ENCODE assay signal across 10 mouse cellular contexts in genomic region chr3:108158383-108159037, GRCm38 (mm10). TPM values are rescaled to one million over a fixed set of nuclear protein-coding genes. Genes with fewer than 3 reads are reported as not detected.
A peak's percentile ranks its signal among the peaks of the same experiment; 100 is the strongest.
DNase-seq lines count a peak whose midpoint lies in the region; ATAC-seq lines count a peak whose summit lies in the region.
"Had no signal": no experiment of that assay in that cellular context is flagged by ENCODE, and none has a peak within 500 bp of the region (broad histone marks: within the 10 kb centered on the region; RNA-seq: fewer than 3 reads in every experiment).

No protein-coding gene starts in this region.

- peak overlapping the region; percentile 63 for H3K27ac ChIP-seq in heart, embryonic 10.5 days
- peak overlapping the region; percentile 78 for H3K27ac ChIP-seq in hindbrain, embryonic 12.5 days
- H3K27ac ChIP-seq in midbrain, embryonic 10.5 days (replicated peaks), result peak overlapping the region; percentile 82
- no peak overlapping the region for H3K27ac ChIP-seq in stomach, embryonic 16.5 days (ENCODE audit: low read length)
- H3K27ac ChIP-seq: heart, adult 2 months had no signal

- intact Hi-C loops in heart, postnatal 36 days (cut with DNase I), result no loop called here

- H3K9ac ChIP-seq in hindbrain, embryonic 12.5 days, result no peak overlapping the region
- H3K9ac ChIP-seq in stomach, embryonic 16.5 days (ENCODE audit: low read length), result no peak overlapping the region

- peak; percentile 57 for ATAC-seq in hindbrain, embryonic 12.5 days (ENCODE audit: low FRiP score)
- ATAC-seq in stomach, embryonic 16.5 days (ENCODE audit: insufficient read depth, low FRiP score), result peak; percentile 29

- H3K27me3 ChIP-seq in heart, embryonic 10.5 days (ENCODE audit: insufficient read depth, poor library complexity, severe bottlenecking), result no peaks in the 10 kb centered on the region
- H3K27me3 ChIP-seq in hindbrain, embryonic 12.5 days, result no peaks in the 10 kb centered on the region
- no peaks in the 10 kb centered on the region for H3K27me3 ChIP-seq in midbrain, embryonic 10.5 days (ENCODE audit: low read depth, poor library complexity, severe bottlenecking)
- no peaks in the 10 kb centered on the region for H3K27me3 ChIP-seq in stomach, embryonic 16.5 days (ENCODE audit: control insufficient read depth, insufficient read depth, low read length)

- 41% methylated on average over 9 of the region's 9 CpGs for WGBS in heart, embryonic 10.5 days
- 58% methylated on average over 9 of the region's 9 CpGs for WGBS in hindbrain, embryonic 12.5 days
- WGBS in midbrain, embryonic 10.5 days, result 57% methylated on average over 9 of the region's 9 CpGs
- WGBS in stomach, embryonic 16.5 days, result 60% methylated on average over 9 of the region's 9 CpGs

- H3K4me2 ChIP-seq in hindbrain, embryonic 12.5 days (replicated peaks), result no peak overlapping the region
- H3K4me2 ChIP-seq in stomach, embryonic 16.5 days (ENCODE audit: low read depth, low read length), result no peak overlapping the region

- peak overlapping the region; percentile 10; the same call in 1 of the 2 replicates for H3K4me3 ChIP-seq in heart, embryonic 10.5 days
- H3K4me3 ChIP-seq in hindbrain, embryonic 12.5 days, result no peak overlapping the region
- no peak overlapping the region for H3K4me3 ChIP-seq in midbrain, embryonic 10.5 days
- no peak overlapping the region for H3K4me3 ChIP-seq in stomach, embryonic 16.5 days (replicated peaks; ENCODE audit: low read length)
- H3K4me3 ChIP-seq: heart, adult 2 months had no signal

- H3K36me3 ChIP-seq in heart, embryonic 10.5 days, result no peaks in the 10 kb centered on the region
- no peaks in the 10 kb centered on the region for H3K36me3 ChIP-seq in hindbrain, embryonic 12.5 days
- no peaks in the 10 kb centered on the region for H3K36me3 ChIP-seq in midbrain, embryonic 10.5 days
- H3K36me3 ChIP-seq in stomach, embryonic 16.5 days (ENCODE audit: control insufficient read depth, insufficient read depth, low read length), result no peaks in the 10 kb centered on the region

- peak; percentile 84 for DNase-seq in heart, embryonic 10.5 days (ENCODE audit: low spot score)
- no peak for DNase-seq in heart, postnatal 36 days
- DNase-seq in midbrain, embryonic 10.5 days (ENCODE audit: low spot score), result no peak
- no peak for DNase-seq in adrenal gland, postnatal 36 days
- no peak for DNase-seq in lung, postnatal 10 days
- no peak for DNase-seq in adrenal gland, adult 2 months
- DNase-seq: lung, postnatal 36 days had no signal

- H3K4me1 ChIP-seq in heart, embryonic 10.5 days, result peaks cover 25% of the 10 kb centered on the region
- peaks cover 13% of the 10 kb centered on the region for H3K4me1 ChIP-seq in hindbrain, embryonic 12.5 days
- peaks cover 34% of the 10 kb centered on the region for H3K4me1 ChIP-seq in midbrain, embryonic 10.5 days
- no peaks in the 10 kb centered on the region for H3K4me1 ChIP-seq in stomach, embryonic 16.5 days (ENCODE audit: control insufficient read depth, insufficient read depth, low read length)

- H3K9me3 ChIP-seq in heart, embryonic 10.5 days, result no peaks in the 10 kb centered on the region
- H3K9me3 ChIP-seq in hindbrain, embryonic 12.5 days (replicated peaks), result no peaks in the 10 kb centered on the region
- no peaks in the 10 kb centered on the region for H3K9me3 ChIP-seq in midbrain, embryonic 10.5 days (replicated peaks)
- no peaks in the 10 kb centered on the region for H3K9me3 ChIP-seq in stomach, embryonic 16.5 days (replicated peaks; ENCODE audit: control insufficient read depth, low read length)

RNA-seq across cellular contexts. Expression of gene Gpr61, which starts 3.8 kb away (rescaled TPM):
- polyA plus RNA-seq in heart, embryonic 10.5 days (2016; fragmentation: Nextera tagmentation; extraction: Ambion mirVana), result 0.11 and 0.33 TPM in 2 replicates
- total RNA-seq in heart, postnatal 36 days (2021), result not detected
- polyA plus RNA-seq in hindbrain, embryonic 12.5 days (2016; fragmentation: Nextera tagmentation; extraction: Ambion mirVana), result 0.72 and 1.2 TPM in 2 replicates
- polyA plus RNA-seq in midbrain, embryonic 10.5 days (2016; fragmentation: Nextera tagmentation; extraction: Ambion mirVana), result 0.33 and 0.41 TPM in 2 replicates
- polyA plus RNA-seq in stomach, embryonic 16.5 days (2015; fragmentation: Nextera tagmentation; extraction: Ambion mirVana), result 0.15 and 0.20 TPM in 2 replicates
- under 1 TPM; 0.13 to 0.16 TPM for total RNA-seq in adrenal gland, postnatal 36 days (2021)
- total RNA-seq in adrenal gland, adult 2 months (2021), result under 1 TPM; 0.20 to 0.48 TPM
- 0.12 and 0.20 TPM in 2 replicates for polyA plus RNA-seq in adrenal gland, adult 2 months (2012; rRNA removed)
- total RNA-seq: heart, adult 2 months had no signal

RNA-seq across cellular contexts. Expression of gene Gnai3, which starts 12.6 kb away (rescaled TPM):
- polyA plus RNA-seq in heart, embryonic 10.5 days (2016; fragmentation: Nextera tagmentation; extraction: Ambion mirVana), result 106 and 131 TPM in 2 replicates
- 10 to 100 TPM; 18.3 to 20.0 TPM for total RNA-seq in heart, postnatal 36 days (2021)
- 193 and 201 TPM in 2 replicates for polyA plus RNA-seq in hindbrain, embryonic 12.5 days (2016; fragmentation: Nextera tagmentation; extraction: Ambion mirVana)
- 204 and 211 TPM in 2 replicates for polyA plus RNA-seq in midbrain, embryonic 10.5 days (2016; fragmentation: Nextera tagmentation; extraction: Ambion mirVana)
- polyA plus RNA-seq in stomach, embryonic 16.5 days (2015; fragmentation: Nextera tagmentation; extraction: Ambion mirVana), result 177 and 182 TPM in 2 replicates
- 100 to 1,000 TPM; 159 to 181 TPM for total RNA-seq in adrenal gland, postnatal 36 days (2021)
- 100 to 1,000 TPM; 117 to 136 TPM for total RNA-seq in adrenal gland, adult 2 months (2021)
- polyA plus RNA-seq in adrenal gland, adult 2 months (2012; rRNA removed), result 13.8 and 14.0 TPM in 2 replicates

RNA-seq across cellular contexts. Expression of gene Amigo1, which starts 27.6 kb away (rescaled TPM):
- 1.4 and 3.3 TPM in 2 replicates for polyA plus RNA-seq in heart, embryonic 10.5 days (2016; fragmentation: Nextera tagmentation; extraction: Ambion mirVana)
- 10 to 100 TPM; 15.1 to 15.5 TPM for total RNA-seq in heart, postnatal 36 days (2021)
- polyA plus RNA-seq in hindbrain, embryonic 12.5 days (2016; fragmentation: Nextera tagmentation; extraction: Ambion mirVana), result 10.7 and 13.1 TPM in 2 replicates
- polyA plus RNA-seq in midbrain, embryonic 10.5 days (2016; fragmentation: Nextera tagmentation; extraction: Ambion mirVana), result 4.1 and 4.5 TPM in 2 replicates
- polyA plus RNA-seq in stomach, embryonic 16.5 days (2015; fragmentation: Nextera tagmentation; extraction: Ambion mirVana), result 2.4 and 3.1 TPM in 2 replicates
- total RNA-seq in adrenal gland, postnatal 36 days (2021), result 10 to 100 TPM; 20.0 to 22.3 TPM
- total RNA-seq in adrenal gland, adult 2 months (2021), result 10 to 100 TPM; 21.4 to 27.8 TPM
- polyA plus RNA-seq in adrenal gland, adult 2 months (2012; rRNA removed), result 57.6 and 62.3 TPM in 2 replicates

RNA-seq across cellular contexts. Expression of gene Cyb561d1, which starts 42.5 kb away (rescaled TPM):
- polyA plus RNA-seq in heart, embryonic 10.5 days (2016; fragmentation: Nextera tagmentation; extraction: Ambion mirVana), result 3.1 and 3.9 TPM in 2 replicates
- total RNA-seq in heart, postnatal 36 days (2021), result 1 to 10 TPM; 5.3 to 5.5 TPM
- polyA plus RNA-seq in hindbrain, embryonic 12.5 days (2016; fragmentation: Nextera tagmentation; extraction: Ambion mirVana), result 5.0 and 5.6 TPM in 2 replicates
- polyA plus RNA-seq in midbrain, embryonic 10.5 days (2016; fragmentation: Nextera tagmentation; extraction: Ambion mirVana), result 4.9 and 5.0 TPM in 2 replicates
- 4.3 and 4.4 TPM in 2 replicates for polyA plus RNA-seq in stomach, embryonic 16.5 days (2015; fragmentation: Nextera tagmentation; extraction: Ambion mirVana)
- total RNA-seq in adrenal gland, postnatal 36 days (2021), result 1 to 10 TPM; 6.5 to 7.7 TPM
- total RNA-seq in adrenal gland, adult 2 months (2021), result 1 to 10 TPM; 6.4 to 7.9 TPM
- 6.9 and 8.1 TPM in 2 replicates for polyA plus RNA-seq in adrenal gland, adult 2 months (2012; rRNA removed)

RNA-seq across cellular contexts. Expression of gene Atxn7l2, which starts 52.2 kb away (rescaled TPM):
- polyA plus RNA-seq in heart, embryonic 10.5 days (2016; fragmentation: Nextera tagmentation; extraction: Ambion mirVana), result 9.2 and 11.7 TPM in 2 replicates
- 1 to 10 TPM; 2.6 to 3.2 TPM for total RNA-seq in heart, postnatal 36 days (2021)
- 27.6 and 29.6 TPM in 2 replicates for polyA plus RNA-seq in hindbrain, embryonic 12.5 days (2016; fragmentation: Nextera tagmentation; extraction: Ambion mirVana)
- polyA plus RNA-seq in midbrain, embryonic 10.5 days (2016; fragmentation: Nextera tagmentation; extraction: Ambion mirVana), result 18.1 and 23.5 TPM in 2 replicates
- polyA plus RNA-seq in stomach, embryonic 16.5 days (2015; fragmentation: Nextera tagmentation; extraction: Ambion mirVana), result 11.5 and 12.5 TPM in 2 replicates
- 1 to 10 TPM; 7.6 to 9.7 TPM for total RNA-seq in adrenal gland, postnatal 36 days (2021)
- total RNA-seq in adrenal gland, adult 2 months (2021), result 1 to 10 TPM; 9.1 to 9.4 TPM
- 11.8 and 13.5 TPM in 2 replicates for polyA plus RNA-seq in adrenal gland, adult 2 months (2012; rRNA removed)
